Mouse (Mus musculus) neural tube, embryonic 13.5 days (tissue): Measurements from ENCODE around the gene Agt. TPM values are rescaled to one million over a fixed set of nuclear protein-coding genes. Genes with fewer than 3 reads are reported as not detected.
A peak's percentile ranks its signal among the peaks of the same experiment; 100 is the strongest.

Source experiments
- ATAC-seq: fragments of 200-750 bp; cut with Nextera tagmentation; 2 replicates; pipeline ENCODE4 v1.8.0; 2017; ENCODE audit warnings: low read depth, mild to moderate bottlenecking, moderate TSS enrichment, moderate library complexity
- H3K27ac ChIP-seq: fragments of 300-500 bp; sonication (generic); replicated peaks from 2 replicates; pipeline ENCODE4 v1.5.1; 2015; ENCODE audit warnings: moderate library complexity, mild to moderate bottlenecking, inconsistent platforms
- H3K27me3 ChIP-seq: fragments of 300-500 bp; sonication (generic); 2 replicates; pipeline ENCODE4 v1.6.1; 2015; ENCODE audit warnings: mild to moderate bottlenecking, inconsistent platforms
- H3K36me3 ChIP-seq: fragments of 300-500 bp; sonication (generic); 2 replicates; pipeline ENCODE4 v1.6.1; 2015; ENCODE audit warnings: mild to moderate bottlenecking, inconsistent platforms
- H3K4me1 ChIP-seq: fragments of 300-500 bp; sonication (generic); replicated peaks from 2 replicates; pipeline ENCODE4 v1.6.1; 2015; ENCODE audit warnings: inconsistent platforms
- H3K4me2 ChIP-seq: fragments of 300-500 bp; sonication (generic); 2 replicates; pipeline ENCODE4 v1.6.1; 2015; ENCODE audit warnings: inconsistent platforms, mild to moderate bottlenecking, moderate library complexity
- H3K4me3 ChIP-seq: fragments of 300-500 bp; sonication (generic); 2 replicates; pipeline ENCODE4 v1.5.1; 2015; ENCODE audit warnings: mild to moderate bottlenecking, inconsistent platforms
- H3K9ac ChIP-seq: fragments of 300-500 bp; sonication (generic); 2 replicates; pipeline ENCODE4 v1.6.1; 2015; ENCODE audit warnings: moderate library complexity, mild to moderate bottlenecking, inconsistent platforms
- H3K9me3 ChIP-seq: fragments of 300-500 bp; sonication (generic); 2 replicates; pipeline ENCODE4 v1.6.1; 2016; ENCODE audit warnings: inconsistent platforms
- WGBS: fragments of 180-500 bp; shearing (Covaris S2); methylation state at CpG from one replicate; pipeline ENCODE4 v1.1.7; 2015; 5-methylcytosine and 5-hydroxymethylcytosine counted together
- polyA plus RNA-seq: library from polyadenylated mRNA; unstranded; fragments of >200 nt; fragmentation: Nextera tagmentation; extraction: Ambion mirVana; gene quantifications from 2 replicates; pipeline ENCODE4 v1.2.1, GENCODE M21; 2015

Gene Agt
- polyA plus RNA-seq, 1 experiment from 2014 or later, result 0.56 TPM

- H3K27me3 ChIP-seq, result peaks cover 14% of the 10 kb centered on the region
- H3K4me1 ChIP-seq, result peaks cover 24% of the 10 kb centered on the region
- H3K9me3 ChIP-seq, result no peaks in the 10 kb centered on the region
- H3K36me3 ChIP-seq, result peaks cover 9% of the 10 kb centered on the region
- 0 out of 2 replicates have a peak within 1 kb of the TSS, but pooled peaks have one; percentile 29 for H3K27ac ChIP-seq
- H3K4me3 ChIP-seq, result peak within 1 kb of the TSS; percentile 86
- WGBS, result 10% methylated on average over 50 of the region's 50 CpGs
- ATAC-seq, result peak; percentile 99
- H3K4me2 ChIP-seq, result peak within 1 kb of the TSS; percentile 91
- peak within 1 kb of the TSS; percentile 89 for H3K9ac ChIP-seq
Observed at GRCm38 (mm10) chr8:124520249-124521080, 49.0 kb downstream of the Agt start, which contains the start of gene Cog2. Gene Cog2 (plus strand): TSS chr8:124520767.

DNA sequence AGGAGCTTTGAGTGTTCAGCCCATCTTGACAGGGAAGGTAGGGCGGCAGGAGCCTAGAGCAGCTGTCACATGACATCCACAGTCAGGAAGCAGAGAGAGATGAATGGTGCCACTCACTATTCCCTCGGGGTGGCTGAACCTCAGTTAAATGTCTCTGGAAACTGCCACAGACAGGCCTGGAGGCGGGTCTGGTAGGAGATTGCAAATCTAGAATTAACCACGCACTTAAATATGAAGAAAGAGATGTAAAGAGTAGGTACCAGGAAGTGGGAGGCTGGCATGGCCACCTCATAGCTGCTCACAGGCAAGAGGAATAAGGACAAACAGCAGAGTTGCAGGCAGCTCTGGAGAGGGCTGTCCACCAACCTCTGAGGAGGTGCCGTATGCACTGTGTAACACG lies 52.4 kb downstream of the Agt start:
- no peaks in the 10 kb centered on the region for H3K36me3 ChIP-seq
- WGBS, result 70% methylated on average over 6 of the region's 6 CpGs
- H3K4me3 ChIP-seq, result no peak overlapping the region
- H3K27ac ChIP-seq, result no peak overlapping the region
- no peak overlapping the region for H3K9ac ChIP-seq
- H3K27me3 ChIP-seq, result peaks cover 18% of the 10 kb centered on the region
- ATAC-seq, result no peak
- peaks cover 14% of the 10 kb centered on the region for H3K4me1 ChIP-seq
- H3K4me2 ChIP-seq, result no peak overlapping the region
- H3K9me3 ChIP-seq, result no peaks in the 10 kb centered on the region

GRCm38 (mm10) chr8:124516525-124516924 lies 53.0 kb downstream of the Agt start:
- H3K36me3 ChIP-seq, result no peaks in the 10 kb centered on the region
- H3K9ac ChIP-seq, result no peak overlapping the region
- no peak overlapping the region for H3K4me2 ChIP-seq
- WGBS, result 76% methylated on average over 6 of the region's 6 CpGs
- H3K27me3 ChIP-seq, result peaks cover 18% of the 10 kb centered on the region
- peaks cover 7% of the 10 kb centered on the region for H3K4me1 ChIP-seq
- ATAC-seq, result no peak
- no peak overlapping the region for H3K27ac ChIP-seq
- no peak overlapping the region for H3K4me3 ChIP-seq
- no peaks in the 10 kb centered on the region for H3K9me3 ChIP-seq

- H3K4me3 ChIP-seq, result no peak overlapping the region
- H3K4me1 ChIP-seq, result peaks cover 3% of the 10 kb centered on the region
- 76% methylated on average over 3 of the region's 3 CpGs for WGBS
- no peaks in the 10 kb centered on the region for H3K9me3 ChIP-seq
- no peak for ATAC-seq
- H3K9ac ChIP-seq, result no peak overlapping the region
- no peak overlapping the region for H3K27ac ChIP-seq
- H3K27me3 ChIP-seq, result peaks cover 18% of the 10 kb centered on the region
- H3K4me2 ChIP-seq, result no peak overlapping the region
- no peaks in the 10 kb centered on the region for H3K36me3 ChIP-seq
Observed at GRCm38 (mm10) chr8:124516039-124516438, 53.5 kb downstream of the Agt start.

DNA sequence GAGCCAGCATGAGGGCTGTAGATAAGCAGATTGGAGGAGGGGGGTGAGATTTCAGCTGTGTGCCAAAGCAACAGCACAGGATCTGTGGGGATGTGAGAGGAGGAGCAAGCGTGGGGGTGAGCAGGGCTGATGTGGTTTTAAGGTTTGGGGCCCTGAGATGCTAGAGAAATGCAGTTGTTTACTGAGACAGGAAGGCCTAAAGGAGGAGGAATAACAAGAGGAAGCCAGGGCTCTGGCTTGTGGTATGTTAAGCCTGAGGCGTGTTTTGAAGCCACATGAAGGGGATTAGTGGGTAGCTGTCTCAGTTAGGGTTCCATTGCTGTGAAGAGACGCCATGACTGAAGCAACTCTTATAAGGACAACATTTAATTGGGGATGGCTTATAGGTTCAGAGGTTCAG lies 60.4 kb downstream of the Agt start:
- Histone ChIP-seq H3K9me3 (no peaks in the 10 kb centered on the region), H3K4me3 (no peak overlapping the region), H3K9ac (no peak overlapping the region), H3K4me2 (no peak overlapping the region), H3K4me1 (no peaks in the 10 kb centered on the region), H3K27me3 (peaks cover 5% of the 10 kb centered on the region; the same call in 1 of the 2 replicates), H3K36me3 (no peaks in the 10 kb centered on the region), H3K27ac (no peak overlapping the region)
- no peak for ATAC-seq
- WGBS, result 76% methylated on average over 3 of the region's 3 CpGs

DNA sequence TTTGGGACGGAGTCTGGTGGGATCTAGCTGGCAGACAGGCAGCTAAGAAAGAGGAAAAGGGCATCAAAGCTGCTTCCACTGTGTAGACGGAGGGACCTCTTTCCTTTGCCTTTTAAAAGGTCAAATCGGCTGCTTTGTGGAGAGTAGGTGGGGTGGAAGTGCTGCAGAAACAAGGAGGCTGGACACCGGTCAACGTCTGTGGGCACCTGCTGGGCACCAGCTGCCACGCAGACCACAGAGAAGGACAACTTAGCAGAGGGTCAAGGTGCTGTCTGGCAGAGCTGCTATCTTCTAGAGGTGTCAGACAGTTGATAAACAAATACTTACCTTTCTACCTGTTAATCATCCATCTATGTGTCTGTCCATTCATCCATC lies 61.2 kb downstream of the Agt start:
- peaks cover 5% of the 10 kb centered on the region; the same call in 1 of the 2 replicates for H3K27me3 ChIP-seq
- 76% methylated on average over 6 of the region's 6 CpGs for WGBS
- no peak for ATAC-seq
- no peak overlapping the region for H3K4me3 ChIP-seq
- H3K4me2 ChIP-seq, result no peak overlapping the region
- H3K27ac ChIP-seq, result no peak overlapping the region
- H3K9me3 ChIP-seq, result no peaks in the 10 kb centered on the region
- no peaks in the 10 kb centered on the region for H3K36me3 ChIP-seq
- no peaks in the 10 kb centered on the region for H3K4me1 ChIP-seq
- no peak overlapping the region for H3K9ac ChIP-seq

DNA sequence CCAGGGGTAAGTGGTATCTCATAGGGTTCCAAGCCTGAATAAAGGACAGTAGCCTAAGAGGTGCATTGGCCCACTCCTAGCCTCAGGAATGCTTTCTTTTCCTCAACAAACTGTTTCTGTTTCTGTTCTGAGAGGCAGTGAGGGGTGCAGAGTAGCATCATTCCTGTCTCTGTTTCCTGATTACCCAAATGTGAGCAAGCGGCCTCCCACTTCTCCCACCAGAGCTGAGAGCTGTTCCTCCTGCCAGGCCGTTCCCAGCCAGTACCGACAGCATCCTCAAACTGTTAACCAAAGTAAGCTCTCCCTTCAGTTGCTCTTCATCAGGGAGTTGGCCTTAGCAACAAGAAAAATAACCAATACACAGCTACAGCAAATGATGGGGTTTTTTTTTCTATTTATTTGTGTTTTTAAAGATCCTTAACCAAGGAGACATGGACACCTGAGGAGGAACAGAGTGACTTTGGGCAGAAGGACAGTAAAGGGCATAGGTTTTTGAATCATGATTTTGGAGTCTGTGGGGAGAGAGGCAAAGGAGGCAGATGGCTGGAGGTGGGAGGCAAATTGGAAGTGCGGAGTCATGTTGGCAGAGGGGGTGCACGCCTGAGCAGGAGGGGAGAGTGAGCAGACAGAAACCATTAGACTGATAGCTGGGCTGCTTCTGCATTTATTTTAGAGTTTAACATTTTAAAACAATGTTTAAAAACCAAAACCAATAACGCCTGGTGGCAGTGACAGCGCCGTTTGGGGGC lies 61.8 kb downstream of the Agt start:
- Histone ChIP-seq H3K27me3 (peaks cover 5% of the 10 kb centered on the region; the same call in 1 of the 2 replicates), H3K9ac (no peak overlapping the region), H3K9me3 (no peaks in the 10 kb centered on the region), H3K4me2 (no peak overlapping the region), H3K4me1 (no peaks in the 10 kb centered on the region), H3K4me3 (no peak overlapping the region), H3K36me3 (no peaks in the 10 kb centered on the region), H3K27ac (no peak overlapping the region)
- 79% methylated on average over 8 of the region's 8 CpGs for WGBS
- ATAC-seq, result no peak

Other genes with a start within 250 kb of the Agt start
- 9.2 and 11.6 TPM in 2 replicates for gene Pgbd5, start 130.0 kb downstream of the Agt start, polyA plus RNA-seq
- 33.0 and 33.1 TPM in 2 replicates for gene Cog2, start 48.9 kb downstream of the Agt start, polyA plus RNA-seq
- 0.63 TPM in 1 of 2 replicates, not detected in the other for gene Capn9, start 6.4 kb upstream of the Agt start, polyA plus RNA-seq
- gene 2310022B05Rik, start 93.7 kb upstream of the Agt start, polyA plus RNA-seq, result 20.8 and 21.3 TPM in 2 replicates
- gene Ttc13, start 152.3 kb upstream of the Agt start, polyA plus RNA-seq, result 60.4 and 62.6 TPM in 2 replicates
- 28.4 and 31.4 TPM in 2 replicates for gene Arv1, start 152.4 kb upstream of the Agt start, polyA plus RNA-seq
- 12.1 and 15.9 TPM in 2 replicates for gene Fam89a, start 182.1 kb upstream of the Agt start, polyA plus RNA-seq
- 21.1 TPM in 2 replicates for gene Trim67, start 223.4 kb upstream of the Agt start, polyA plus RNA-seq